Mouse (Mus musculus) olfactory bulb, adult 2 months (tissue): ENCODE results near the gene Tenm3.

ENCODE experiments used
- CTCF ChIP-seq: fragments of 200-500 bp; IDR thresholded peaks from 2 replicates; pipeline ENCODE4 v1.5.1; 2012; ENCODE audit warnings: low read depth, mild to moderate bottlenecking, low read length, moderate library complexity; ENCODE audit not compliant: insufficient read depth
- POLR2A ChIP-seq: fragments of 200-500 bp; IDR thresholded peaks from 2 replicates; pipeline ENCODE4 v1.6.1; 2012; ENCODE audit warnings: mild to moderate bottlenecking, low read depth, low read length, moderate library complexity; ENCODE audit not compliant: insufficient read depth

GRCm38 (mm10) chr8:48842035-48842434 lies 1.7 kb downstream of the Tenm3 start:
- no peak for TF ChIP-seq CTCF
- TF ChIP-seq POLR2A, result no peak
